ENCODE assay signal across 28 mouse cellular contexts in genomic region chr1:162599617-162600016, GRCm38 (mm10). TPM values are rescaled to one million over a fixed set of nuclear protein-coding genes. Genes with fewer than 3 reads are reported as not detected.
"Had no signal": no experiment of that assay in that cellular context is flagged by ENCODE, and none has a peak within 500 bp of the region (broad histone marks: within the 10 kb centered on the region; RNA-seq: fewer than 3 reads in every experiment).

No protein-coding gene starts in this region.

- ATAC-seq: liver, postnatal 0 days; midbrain, embryonic 13.5 days; midbrain, embryonic 15.5 days had no signal

- H3K4me3 ChIP-seq: liver, embryonic 13.5 days; liver, embryonic 15.5 days; lung, embryonic 15.5 days; megakaryocyte, embryonic 14.5 days; midbrain, embryonic 13.5 days; midbrain, embryonic 15.5 days; neural tube, embryonic 13.5 days; neural tube, embryonic 15.5 days; stomach, embryonic 15.5 days had no signal

- H3K27me3 ChIP-seq: liver, embryonic 13.5 days; liver, embryonic 15.5 days; lung, embryonic 15.5 days; megakaryocyte, embryonic 14.5 days; midbrain, embryonic 13.5 days; midbrain, embryonic 15.5 days; neural tube, embryonic 13.5 days; neural tube, embryonic 15.5 days; stomach, embryonic 15.5 days had no signal

- H3K9me3 ChIP-seq: liver, embryonic 13.5 days; liver, embryonic 15.5 days; lung, embryonic 15.5 days; megakaryocyte, embryonic 14.5 days; midbrain, embryonic 13.5 days; midbrain, embryonic 15.5 days; neural tube, embryonic 13.5 days; neural tube, embryonic 15.5 days; stomach, embryonic 15.5 days had no signal

- H3K4me2 ChIP-seq: liver, embryonic 11.5 days; liver, embryonic 13.5 days; liver, embryonic 15.5 days; lung, embryonic 15.5 days; midbrain, embryonic 11.5 days; midbrain, embryonic 13.5 days; midbrain, embryonic 15.5 days; neural tube, embryonic 13.5 days; neural tube, embryonic 15.5 days; stomach, embryonic 15.5 days had no signal

- DNase-seq: liver, embryonic 13.5 days; liver, postnatal 0 days; retina, postnatal 1 day; right cerebral cortex, adult 18-20 months; right cerebral cortex, postnatal 25 days; right cerebral cortex, postnatal 4 days; spleen, adult 18-20 months; thymus, adult 2 months; thymus, postnatal 25 days; thymus, postnatal 4 days had no signal

- H3K9ac ChIP-seq: liver, embryonic 13.5 days; liver, embryonic 15.5 days; liver, postnatal 0 days; lung, embryonic 15.5 days; midbrain, embryonic 13.5 days; midbrain, embryonic 15.5 days; neural tube, embryonic 13.5 days; neural tube, embryonic 15.5 days; stomach, embryonic 15.5 days had no signal

- H3K27ac ChIP-seq: liver, embryonic 13.5 days; liver, embryonic 15.5 days; lung, embryonic 15.5 days; macrophage; midbrain, embryonic 13.5 days; midbrain, embryonic 15.5 days; neural tube, embryonic 13.5 days; neural tube, embryonic 15.5 days; stomach, embryonic 15.5 days; stomach, postnatal 0 days had no signal

- H3K4me1 ChIP-seq: liver, embryonic 15.5 days; lung, embryonic 15.5 days; megakaryocyte, embryonic 14.5 days; midbrain, embryonic 13.5 days; midbrain, embryonic 15.5 days; neural tube, embryonic 15.5 days; stomach, embryonic 15.5 days had no signal

RNA-seq across cellular contexts. Expression of gene Myoc, which starts 39.3 kb away (rescaled TPM):
- total RNA-seq: megakaryocyte progenitor cell, adult 5-6 weeks; monocyte, adult 5-6 weeks had no signal
- polyA plus RNA-seq: liver, embryonic 11.5 days; liver, embryonic 13.5 days; liver, embryonic 15.5 days; liver, postnatal 0 days; lung, embryonic 15.5 days; macrophage; midbrain, embryonic 11.5 days; midbrain, embryonic 13.5 days; midbrain, embryonic 15.5 days; neural tube, embryonic 11.5 days; neural tube, embryonic 13.5 days; stomach, postnatal 0 days had no signal

RNA-seq across cellular contexts. Expression of gene Myocos, which starts 58.4 kb away (rescaled TPM):
- total RNA-seq: megakaryocyte progenitor cell, adult 5-6 weeks; midbrain, postnatal 0 days; monocyte, adult 5-6 weeks had no signal
- polyA plus RNA-seq: liver, embryonic 11.5 days; liver, embryonic 13.5 days; liver, embryonic 15.5 days; liver, postnatal 0 days; lung, embryonic 15.5 days; macrophage; midbrain, embryonic 11.5 days; midbrain, embryonic 13.5 days; midbrain, embryonic 15.5 days; midbrain, postnatal 0 days; neural tube, embryonic 11.5 days; neural tube, embryonic 13.5 days; neural tube, embryonic 15.5 days; small intestine, adult 2 months; stomach, embryonic 15.5 days; stomach, postnatal 0 days; urinary bladder, adult 2 months had no signal
